Mouse (Mus musculus): ENCODE measurements around the gene Ablim1. TPM values are rescaled to one million over a fixed set of nuclear protein-coding genes. Genes with fewer than 3 reads are reported as not detected.

The Ablim1 gene
- total and polyA plus RNA-seq, 2 experiments: 16.6 to 23.7 TPM

DNA sequence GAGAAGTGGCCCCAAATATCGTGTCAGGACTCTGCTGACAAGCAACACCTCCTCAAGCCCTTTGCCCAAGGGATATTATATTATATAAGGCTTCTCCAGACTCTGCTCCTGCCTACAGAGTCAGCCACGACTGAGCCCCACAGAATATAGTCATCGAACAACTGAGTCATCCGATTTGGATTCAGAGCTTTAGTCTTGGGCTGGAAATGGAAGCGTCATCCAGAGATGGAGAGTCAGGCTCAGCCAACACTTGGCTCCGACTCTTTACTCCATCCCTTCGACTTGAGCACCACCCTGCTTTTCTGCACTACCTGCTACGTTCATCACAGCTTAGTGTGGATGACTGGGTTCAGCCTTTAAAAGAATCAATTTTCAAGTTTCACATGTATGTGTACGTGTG lies 17.3 kb downstream of the Ablim1 start:
- H3K27me3 ChIP-seq (ENCODE audit: control insufficient read depth, insufficient read depth, low read length): no peaks in the 10 kb centered on the region
- H3K79me2 ChIP-seq (ENCODE audit: control insufficient read depth, insufficient read depth, low read length): 0 out of 2 replicates have a peak, but pooled peaks cover 3% of the 10 kb centered on the region
- WGBS: 94% methylated on average over 9 of the region's 9 CpGs
- no peak overlapping the region for H3K27ac ChIP-seq (replicated peaks; ENCODE audit: insufficient read depth, low read depth, low read length)
- H3K4me1 ChIP-seq (ENCODE audit: control insufficient read depth, insufficient read depth, low read length): no peaks in the 10 kb centered on the region
- H3K36me3 ChIP-seq (ENCODE audit: control insufficient read depth, insufficient read depth, low read length): no peaks in the 10 kb centered on the region
- H3K4me3 ChIP-seq (ENCODE audit: insufficient read depth, low read depth, low read length): no peak overlapping the region
- no peak overlapping the region for H3K9ac ChIP-seq (ENCODE audit: low read depth, low read length)
- no peak for DNase-seq (ENCODE audit: extremely low read depth, low read depth, low spot score)
- TF ChIP-seq POLR2A (IDR thresholded peaks at IDR 0.05; ENCODE audit: extremely low read depth, insufficient read depth, low read length): no peak
- no peak for TF ChIP-seq CTCF (IDR thresholded peaks at IDR 0.05; ENCODE audit: low read depth, low read length)

DNA sequence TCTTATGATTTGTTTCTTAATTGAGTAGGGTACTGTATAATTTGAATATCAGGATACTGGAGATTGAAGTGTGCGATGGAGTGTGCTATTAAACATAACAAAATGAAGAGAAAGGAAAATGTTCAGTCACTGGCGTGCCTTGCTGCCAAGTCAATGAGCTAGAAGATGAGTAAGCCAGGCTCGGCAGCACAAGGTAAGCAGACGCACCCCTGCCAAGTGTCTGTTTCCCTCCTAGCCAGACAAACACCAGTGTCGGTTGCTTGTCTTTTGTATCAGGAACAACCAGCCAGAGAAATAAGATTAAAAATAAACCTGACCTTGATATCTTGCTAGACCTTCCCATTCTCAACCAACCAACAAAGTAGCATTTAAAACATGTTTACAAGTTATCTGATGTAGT lies 18.2 kb downstream of the Ablim1 start:
- Histone ChIP-seq H3K9ac (ENCODE audit: low read depth, low read length) (no peak overlapping the region), H3K4me1 (ENCODE audit: control insufficient read depth, insufficient read depth, low read length) (no peaks in the 10 kb centered on the region), H3K27ac (replicated peaks; ENCODE audit: insufficient read depth, low read depth, low read length) (no peak overlapping the region), H3K4me3 (ENCODE audit: insufficient read depth, low read depth, low read length) (no peak overlapping the region), H3K27me3 (ENCODE audit: control insufficient read depth, insufficient read depth, low read length) (no peaks in the 10 kb centered on the region), H3K79me2 (ENCODE audit: control insufficient read depth, insufficient read depth, low read length) (0 out of 2 replicates have a peak, but pooled peaks cover 3% of the 10 kb centered on the region), H3K36me3 (ENCODE audit: control insufficient read depth, insufficient read depth, low read length) (no peaks in the 10 kb centered on the region)
- TF ChIP-seq CTCF (IDR thresholded peaks at IDR 0.05; ENCODE audit: low read depth, low read length): no peak
- TF ChIP-seq POLR2A (IDR thresholded peaks at IDR 0.05; ENCODE audit: extremely low read depth, insufficient read depth, low read length): no peak
- WGBS: 58% methylated on average over 5 of the region's 5 CpGs
- DNase-seq (ENCODE audit: extremely low read depth, low read depth, low spot score): no peak

DNA sequence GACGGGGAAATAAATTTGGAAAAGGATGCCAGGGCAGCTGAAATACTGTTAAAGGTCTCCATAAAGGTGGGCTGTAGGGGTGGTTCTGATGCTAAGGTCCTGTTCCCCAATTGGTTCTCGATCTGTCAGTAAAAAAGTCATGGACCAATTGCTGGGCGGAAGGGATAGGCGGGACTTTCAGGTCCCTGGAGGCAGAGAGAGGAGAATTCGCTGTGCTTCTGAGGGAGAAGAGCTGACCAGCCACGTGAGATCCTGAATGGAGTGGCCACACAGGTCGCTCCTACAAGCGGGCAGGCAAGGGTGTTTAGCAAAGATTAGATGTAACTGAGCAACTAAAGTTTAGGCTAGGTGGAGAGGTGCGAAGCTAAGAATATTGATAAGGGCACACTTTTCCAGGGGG lies 19.2 kb downstream of the Ablim1 start:
- Histone ChIP-seq H3K79me2 (ENCODE audit: control insufficient read depth, insufficient read depth, low read length) (0 out of 2 replicates have a peak, but pooled peaks cover 3% of the 10 kb centered on the region), H3K4me1 (ENCODE audit: control insufficient read depth, insufficient read depth, low read length) (no peaks in the 10 kb centered on the region), H3K27me3 (ENCODE audit: control insufficient read depth, insufficient read depth, low read length) (no peaks in the 10 kb centered on the region), H3K9ac (ENCODE audit: low read depth, low read length) (no peak overlapping the region), H3K36me3 (ENCODE audit: control insufficient read depth, insufficient read depth, low read length) (no peaks in the 10 kb centered on the region), H3K27ac (replicated peaks; ENCODE audit: insufficient read depth, low read depth, low read length) (no peak overlapping the region), H3K4me3 (ENCODE audit: insufficient read depth, low read depth, low read length) (no peak overlapping the region)
- no peak for DNase-seq (ENCODE audit: extremely low read depth, low read depth, low spot score)
- no peak for TF ChIP-seq CTCF (IDR thresholded peaks at IDR 0.05; ENCODE audit: low read depth, low read length)
- TF ChIP-seq POLR2A (IDR thresholded peaks at IDR 0.05; ENCODE audit: extremely low read depth, insufficient read depth, low read length): no peak
- 88% methylated on average over 9 of the region's 9 CpGs for WGBS

DNA sequence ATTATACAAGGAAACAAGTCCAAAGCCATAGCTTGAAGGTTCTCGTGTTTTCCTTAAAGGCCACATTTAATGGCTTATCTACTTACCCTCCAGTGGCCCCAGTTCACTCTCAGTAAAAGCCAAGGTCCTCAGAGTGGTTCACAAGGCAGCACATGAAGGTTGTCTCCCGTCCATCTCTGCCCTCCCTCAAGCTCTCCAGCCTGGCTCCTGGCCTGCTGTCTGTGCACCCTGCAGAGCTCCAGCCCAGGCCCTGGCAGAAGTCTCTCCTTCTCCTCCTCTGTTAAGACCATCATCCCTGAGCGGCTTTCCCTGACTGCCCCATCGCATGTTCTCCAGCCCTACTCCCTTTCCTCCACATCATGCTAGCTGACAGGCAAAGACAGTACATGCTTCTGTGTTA lies 20.4 kb downstream of the Ablim1 start:
- no peaks in the 10 kb centered on the region for H3K4me1 ChIP-seq (ENCODE audit: control insufficient read depth, insufficient read depth, low read length)
- H3K4me3 ChIP-seq (ENCODE audit: insufficient read depth, low read depth, low read length): no peak overlapping the region
- H3K9ac ChIP-seq (ENCODE audit: low read depth, low read length): no peak overlapping the region
- H3K79me2 ChIP-seq (ENCODE audit: control insufficient read depth, insufficient read depth, low read length): 0 out of 2 replicates have a peak, but pooled peaks cover 3% of the 10 kb centered on the region
- TF ChIP-seq POLR2A (IDR thresholded peaks at IDR 0.05; ENCODE audit: extremely low read depth, insufficient read depth, low read length) (no peak), CTCF (IDR thresholded peaks at IDR 0.05; ENCODE audit: low read depth, low read length) (no peak)
- WGBS: 88% methylated on average over 4 of the region's 4 CpGs
- no peaks in the 10 kb centered on the region for H3K36me3 ChIP-seq (ENCODE audit: control insufficient read depth, insufficient read depth, low read length)
- no peaks in the 10 kb centered on the region for H3K27me3 ChIP-seq (ENCODE audit: control insufficient read depth, insufficient read depth, low read length)
- no peak overlapping the region for H3K27ac ChIP-seq (replicated peaks; ENCODE audit: insufficient read depth, low read depth, low read length)
- no peak for DNase-seq (ENCODE audit: extremely low read depth, low read depth, low spot score)

DNA sequence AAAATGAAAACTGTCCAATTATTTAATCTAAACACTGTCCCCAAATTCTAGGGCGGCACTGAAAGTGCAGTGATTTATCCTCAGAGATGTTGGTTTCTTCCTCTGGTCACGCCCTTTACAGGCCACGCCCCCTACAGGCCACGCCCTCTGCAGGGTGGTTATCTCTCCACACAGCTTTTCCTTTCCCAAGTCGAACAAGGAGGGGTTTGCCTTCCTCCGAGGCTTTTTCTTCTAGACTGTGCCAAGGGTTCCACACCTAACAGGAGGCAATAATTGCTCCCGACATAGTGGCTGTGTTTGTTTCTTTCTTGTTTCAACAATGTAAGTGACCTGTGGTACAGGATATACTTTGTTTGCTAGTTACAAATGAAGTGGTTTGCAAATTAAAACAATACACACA lies 21.0 kb downstream of the Ablim1 start:
- Histone ChIP-seq H3K27ac (replicated peaks; ENCODE audit: insufficient read depth, low read depth, low read length) (no peak overlapping the region), H3K4me1 (ENCODE audit: control insufficient read depth, insufficient read depth, low read length) (no peaks in the 10 kb centered on the region), H3K4me3 (ENCODE audit: insufficient read depth, low read depth, low read length) (no peak overlapping the region), H3K27me3 (ENCODE audit: control insufficient read depth, insufficient read depth, low read length) (no peaks in the 10 kb centered on the region), H3K9ac (ENCODE audit: low read depth, low read length) (no peak overlapping the region), H3K79me2 (ENCODE audit: control insufficient read depth, insufficient read depth, low read length) (no peaks in the 10 kb centered on the region), H3K36me3 (ENCODE audit: control insufficient read depth, insufficient read depth, low read length) (no peaks in the 10 kb centered on the region)
- WGBS: 36% methylated on average over 7 of the region's 7 CpGs
- no peak for DNase-seq (ENCODE audit: extremely low read depth, low read depth, low spot score)
- no peak for TF ChIP-seq POLR2A (IDR thresholded peaks at IDR 0.05; ENCODE audit: extremely low read depth, insufficient read depth, low read length)
- TF ChIP-seq CTCF (IDR thresholded peaks at IDR 0.05; ENCODE audit: low read depth, low read length): no peak

DNA sequence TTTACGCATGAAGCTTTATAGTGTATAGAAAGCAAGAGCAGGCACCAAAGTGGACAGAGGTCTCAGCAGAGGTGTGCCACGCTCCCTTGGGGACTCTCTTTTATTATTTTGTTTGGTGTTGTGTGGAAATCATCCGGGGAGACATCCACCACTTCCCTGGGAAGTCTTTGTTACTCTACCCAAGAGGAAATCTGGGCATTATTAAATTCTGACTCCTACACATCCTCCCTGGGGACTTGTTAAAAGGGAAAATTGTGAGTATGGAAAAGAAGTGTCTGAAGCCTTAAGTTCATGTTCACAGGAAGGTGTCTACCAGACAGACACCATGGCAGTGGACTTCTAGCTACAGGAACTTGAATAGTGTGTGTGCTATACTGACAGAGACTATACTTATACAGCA lies 31.4 kb downstream of the Ablim1 start:
- 78% methylated on average over 3 of the region's 3 CpGs for WGBS
- Histone ChIP-seq H3K9ac (ENCODE audit: low read depth, low read length) (no peak overlapping the region), H3K36me3 (ENCODE audit: control insufficient read depth, insufficient read depth, low read length) (no peaks in the 10 kb centered on the region), H3K27me3 (ENCODE audit: control insufficient read depth, insufficient read depth, low read length) (no peaks in the 10 kb centered on the region), H3K4me3 (ENCODE audit: insufficient read depth, low read depth, low read length) (no peak overlapping the region), H3K79me2 (ENCODE audit: control insufficient read depth, insufficient read depth, low read length) (no peaks in the 10 kb centered on the region; the same call in 1 of the 2 replicates), H3K4me1 (ENCODE audit: control insufficient read depth, insufficient read depth, low read length) (no peaks in the 10 kb centered on the region), H3K27ac (replicated peaks; ENCODE audit: insufficient read depth, low read depth, low read length) (no peak overlapping the region)
- TF ChIP-seq POLR2A (IDR thresholded peaks at IDR 0.05; ENCODE audit: extremely low read depth, insufficient read depth, low read length) (no peak), CTCF (IDR thresholded peaks at IDR 0.05; ENCODE audit: low read depth, low read length) (no peak)
- DNase-seq (ENCODE audit: extremely low read depth, low read depth, low spot score): no peak

Measured in liver, adult 2 months (tissue).